Mouse (Mus musculus) liver, embryonic 12.5 days (tissue): ENCODE measurements around the gene Elovl3. TPM values are rescaled to one million over a fixed set of nuclear protein-coding genes. Genes with fewer than 3 reads are reported as not detected.
A peak's percentile ranks its signal among the peaks of the same experiment; 100 is the strongest.
"Not testable (repeated sequence)": the region's sequence is repeated elsewhere in the genome, so short reads cannot be mapped to it uniquely, and the experiment has no call there.

Experiments
- ATAC-seq: fragments of 200-750 bp; cut with Nextera tagmentation; 2 replicates; pipeline ENCODE4 v1.8.0; 2017; ENCODE audit warnings: moderate number of reproducible peaks, mild to moderate bottlenecking, moderate library complexity
- H3K27ac ChIP-seq: fragments of 300-500 bp; sonication (generic); 2 replicates; pipeline ENCODE4 v1.5.1; 2016; ENCODE audit warnings: mild to moderate bottlenecking
- H3K27me3 ChIP-seq: fragments of 300-500 bp; sonication (generic); replicated peaks from 2 replicates; pipeline ENCODE4 v1.6.1; 2016; ENCODE audit warnings: mild to moderate bottlenecking, moderate library complexity
- H3K36me3 ChIP-seq: fragments of 300-500 bp; sonication (generic); 2 replicates; pipeline ENCODE4 v1.6.1; 2016; ENCODE audit warnings: mild to moderate bottlenecking, moderate library complexity
- H3K4me1 ChIP-seq: fragments of 300-500 bp; sonication (generic); 2 replicates; pipeline ENCODE4 v1.6.1; 2016
- H3K4me2 ChIP-seq: fragments of 300-500 bp; sonication (generic); 2 replicates; pipeline ENCODE4 v1.6.1; 2016; ENCODE audit warnings: mild to moderate bottlenecking, moderate library complexity
- H3K4me3 ChIP-seq: fragments of 300-500 bp; sonication (generic); 2 replicates; pipeline ENCODE4 v1.5.1; 2016; ENCODE audit warnings: mild to moderate bottlenecking, moderate library complexity
- H3K9ac ChIP-seq: fragments of 300-500 bp; sonication (generic); 2 replicates; pipeline ENCODE4 v1.6.1; 2016; ENCODE audit warnings: mild to moderate bottlenecking, moderate library complexity
- H3K9me3 ChIP-seq: fragments of 300-500 bp; sonication (generic); replicated peaks from 2 replicates; pipeline ENCODE4 v1.6.1; 2016; ENCODE audit warnings: mild to moderate bottlenecking, moderate library complexity
- WGBS: fragments of 180-500 bp; shearing (Covaris S2); methylation state at CpG from one replicate; pipeline ENCODE4 v1.1.7; 2016; ENCODE audit not compliant: insufficient replicate concordance; 5-methylcytosine and 5-hydroxymethylcytosine counted together
- polyA plus RNA-seq: library from polyadenylated mRNA; unstranded; fragments of >200 nt; fragmentation: Nextera tagmentation; extraction: Ambion mirVana; gene quantifications from 2 replicates; pipeline ENCODE4 v1.2.1, GENCODE M21; 2016

The Elovl3 gene
- polyA plus RNA-seq, 1 experiment from 2014 or later: not detected

GRCm38 (mm10) chr19:46136639-46137580 lies 5.2 kb downstream of the Elovl3 start:
- no peaks in the 10 kb centered on the region for H3K36me3 ChIP-seq
- H3K27ac ChIP-seq: no peak overlapping the region
- H3K4me1 ChIP-seq: peaks cover 38% of the 10 kb centered on the region
- peak overlapping the region; percentile 62 for H3K4me3 ChIP-seq
- peaks cover 100% of the 10 kb centered on the region for H3K27me3 ChIP-seq
- 2% methylated on average over 49 of the region's 49 CpGs for WGBS
- ATAC-seq: peak; percentile 76
- peak overlapping the region; percentile 97 for H3K4me2 ChIP-seq
- H3K9ac ChIP-seq: peak overlapping the region; percentile 47; the same call in 1 of the 2 replicates
- no peaks in the 10 kb centered on the region for H3K9me3 ChIP-seq

- Histone ChIP-seq H3K36me3 (no peaks in the 10 kb centered on the region), H3K27ac (no peak overlapping the region), H3K9me3 (no peaks in the 10 kb centered on the region), H3K9ac (no peak overlapping the region), H3K4me3 (no peak overlapping the region), H3K4me2 (no peak overlapping the region), H3K4me1 (peaks cover 32% of the 10 kb centered on the region), H3K27me3 (peaks cover 100% of the 10 kb centered on the region)
- 52% methylated on average over 2 of the region's 2 CpGs for WGBS
- no peak for ATAC-seq
These were observed 8.6 kb downstream of the Elovl3 start for GRCm38 (mm10) chr19:46140324-46140723.

DNA sequence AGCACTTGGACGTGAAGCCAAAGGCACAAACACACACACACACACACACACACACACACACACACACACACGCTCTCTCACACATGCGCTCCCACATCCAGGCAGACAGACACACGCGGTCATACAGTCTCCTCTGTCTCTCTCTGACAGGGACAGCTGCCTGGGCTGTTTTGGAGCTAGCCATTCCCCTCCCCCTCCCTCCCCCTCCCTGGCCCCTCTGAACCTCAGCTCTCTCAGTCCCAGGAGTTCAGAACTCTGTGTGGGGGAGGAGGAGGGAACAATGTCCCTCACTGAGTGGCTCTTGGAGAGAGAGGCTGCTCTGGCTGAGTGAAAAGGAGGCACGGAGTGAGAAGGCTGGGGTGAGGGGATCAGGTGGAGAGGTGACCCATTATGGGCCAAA lies 9.4 kb downstream of the Elovl3 start:
- no peaks in the 10 kb centered on the region for H3K9me3 ChIP-seq
- H3K27me3 ChIP-seq: peaks cover 100% of the 10 kb centered on the region
- ATAC-seq: no peak
- H3K4me2 ChIP-seq: no peak overlapping the region
- WGBS: 41% methylated on average over 6 of the region's 6 CpGs
- peaks cover 25% of the 10 kb centered on the region for H3K4me1 ChIP-seq
- no peaks in the 10 kb centered on the region for H3K36me3 ChIP-seq
- H3K27ac ChIP-seq: no peak overlapping the region
- H3K9ac ChIP-seq: no peak overlapping the region
- no peak overlapping the region for H3K4me3 ChIP-seq

DNA sequence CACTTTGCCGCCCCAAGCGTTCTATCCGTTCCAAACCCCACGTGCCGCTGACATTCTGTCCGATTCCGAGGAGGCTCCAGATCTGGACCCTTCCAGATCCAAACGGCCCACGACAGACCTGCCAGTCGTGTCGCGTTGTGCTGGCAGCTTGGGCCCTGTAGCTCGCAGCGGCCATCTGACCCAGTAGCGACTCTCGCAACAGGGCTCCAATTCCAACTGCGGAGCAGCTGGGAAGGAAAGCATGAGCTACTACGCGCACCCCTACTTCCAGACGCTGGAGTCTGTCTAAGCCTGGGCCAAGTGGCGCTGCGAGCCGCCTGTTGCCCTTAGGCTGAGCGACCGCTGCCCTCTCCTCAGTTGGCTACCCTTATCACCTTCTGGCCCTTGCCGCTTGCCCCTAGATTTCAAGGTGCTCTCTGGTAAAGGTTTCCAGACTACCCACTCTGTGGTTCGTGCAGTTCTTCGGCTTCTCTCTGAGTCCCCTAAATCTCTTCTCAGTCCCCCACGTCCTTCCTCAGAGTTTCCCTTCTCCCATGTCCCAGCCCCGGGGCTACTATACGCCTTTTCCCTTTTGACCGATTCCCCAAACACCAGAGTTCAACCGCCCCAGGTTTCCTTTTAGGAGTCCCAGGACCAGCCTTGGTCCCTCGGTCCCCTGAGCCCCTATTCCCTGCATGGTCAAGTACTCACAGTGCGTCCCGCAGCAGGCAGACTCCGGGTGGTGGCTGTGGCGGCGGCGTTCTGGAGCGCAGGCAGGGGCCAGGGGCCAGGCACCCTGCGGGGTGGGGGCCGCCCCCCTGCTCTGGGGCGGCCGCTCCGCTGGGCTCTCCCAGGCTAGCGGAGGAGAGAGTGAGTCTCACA lies 16.0 kb downstream of the Elovl3 start, which contains the start of gene Pitx3:
Gene Pitx3, minus strand, starts transcription at position 816 of the 861 bp plus-strand sequence.
- ATAC-seq: no peak
- H3K36me3 ChIP-seq: no peaks in the 10 kb centered on the region
- peak within 1 kb of the TSS; percentile 58 for H3K4me3 ChIP-seq
- H3K4me2 ChIP-seq: peak within 1 kb of the TSS; percentile 89
- H3K4me1 ChIP-seq: peaks cover 26% of the 10 kb centered on the region
- H3K9ac ChIP-seq: peak within 1 kb of the TSS; percentile 47
- peaks cover 84% of the 10 kb centered on the region for H3K27me3 ChIP-seq
- no peak within 1 kb of the TSS for H3K27ac ChIP-seq
- H3K9me3 ChIP-seq: no peaks in the 10 kb centered on the region
- WGBS: 2% methylated on average over 47 of the region's 47 CpGs

GRCm38 (mm10) chr19:46148372-46148760 lies 16.7 kb downstream of the Elovl3 start:
- no peak overlapping the region for H3K27ac ChIP-seq
- ATAC-seq: peak; percentile 62

GRCm38 (mm10) chr19:46149091-46149490 lies 17.4 kb downstream of the Elovl3 start:
- 27% methylated on average over 12 of the region's 12 CpGs for WGBS

More at GRCm38 (mm10) chr19:46148372-46148760, 16.7 kb downstream of the Elovl3 start:
- no peaks in the 10 kb centered on the region for H3K9me3 ChIP-seq
- H3K4me3 ChIP-seq: peak overlapping the region; percentile 58
- H3K9ac ChIP-seq: peak overlapping the region; percentile 47; the same call in 1 of the 2 replicates
- under 1% methylated on average over 27 of the region's 27 CpGs for WGBS
- peaks cover 32% of the 10 kb centered on the region for H3K4me1 ChIP-seq
- H3K4me2 ChIP-seq: peak overlapping the region; percentile 89
- no peaks in the 10 kb centered on the region for H3K36me3 ChIP-seq
- H3K27me3 ChIP-seq: peaks cover 78% of the 10 kb centered on the region

GRCm38 (mm10) chr19:46152127-46152803 lies 20.6 kb downstream of the Elovl3 start, which contains the start of gene Gbf1:
TSS of gene Gbf1 (plus strand) at chr19:46152509.
- WGBS: under 1% methylated on average over 37 of the region's 37 CpGs
- peaks cover 39% of the 10 kb centered on the region for H3K27me3 ChIP-seq
- ATAC-seq: peak; percentile 96
- H3K9me3 ChIP-seq: no peaks in the 10 kb centered on the region
- peak within 1 kb of the TSS; percentile 73 for H3K4me2 ChIP-seq
- peak within 1 kb of the TSS; percentile 82 for H3K4me3 ChIP-seq
- H3K27ac ChIP-seq: peak within 1 kb of the TSS; percentile 64
- H3K4me1 ChIP-seq: peaks cover 44% of the 10 kb centered on the region
- peak within 1 kb of the TSS; percentile 78 for H3K9ac ChIP-seq
- no peaks in the 10 kb centered on the region for H3K36me3 ChIP-seq

More at GRCm38 (mm10) chr19:46149091-46149490, 17.4 kb downstream of the Elovl3 start:
- H3K4me1 ChIP-seq: peaks cover 39% of the 10 kb centered on the region
- no peak overlapping the region for H3K9ac ChIP-seq
- no peaks in the 10 kb centered on the region for H3K9me3 ChIP-seq
- H3K27ac ChIP-seq: no peak overlapping the region
- H3K4me3 ChIP-seq: peak overlapping the region; percentile 58
- H3K27me3 ChIP-seq: peaks cover 70% of the 10 kb centered on the region
- H3K4me2 ChIP-seq: peak overlapping the region; percentile 89
- ATAC-seq: no peak
- H3K36me3 ChIP-seq: no peaks in the 10 kb centered on the region

DNA sequence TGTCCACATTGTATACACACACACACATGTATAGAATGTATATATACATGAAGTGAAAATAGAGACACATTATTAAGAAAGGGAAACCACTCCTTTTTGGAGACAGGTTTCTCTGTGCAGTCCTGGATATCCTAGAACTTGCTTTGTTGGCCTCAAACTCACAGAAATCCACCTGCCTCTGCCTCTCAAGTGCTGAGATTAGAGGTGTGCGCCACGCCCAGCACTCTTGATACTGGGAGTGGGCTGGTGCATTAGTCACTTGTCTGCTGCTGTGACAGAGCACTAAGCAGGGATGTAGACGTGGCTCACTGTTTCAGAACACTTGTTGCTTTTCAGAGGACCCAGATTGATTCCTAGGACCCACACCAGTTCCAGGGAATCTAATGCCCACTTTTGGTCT lies 34.3 kb downstream of the Elovl3 start:
- no peaks in the 10 kb centered on the region for H3K9me3 ChIP-seq
- H3K9ac ChIP-seq: no peak overlapping the region
- ATAC-seq: no peak
- H3K36me3 ChIP-seq: peaks cover 51% of the 10 kb centered on the region
- no peaks in the 10 kb centered on the region for H3K4me1 ChIP-seq
- no peak overlapping the region for H3K4me2 ChIP-seq
- H3K27me3 ChIP-seq: no peaks in the 10 kb centered on the region
- H3K27ac ChIP-seq: no peak overlapping the region
- 72% methylated on average over 3 of the region's 3 CpGs for WGBS
- no peak overlapping the region for H3K4me3 ChIP-seq

GRCm38 (mm10) chr19:46167169-46167568 lies 35.5 kb downstream of the Elovl3 start:
- not testable (repeated sequence) for H3K9me3 ChIP-seq, H3K4me1 ChIP-seq, H3K27ac ChIP-seq, H3K9ac ChIP-seq, H3K27me3 ChIP-seq, ATAC-seq, H3K4me3 ChIP-seq, H3K4me2 ChIP-seq
- WGBS: 91% methylated on average over 1 of the region's 2 CpGs
- peaks cover 62% of the 10 kb centered on the region for H3K36me3 ChIP-seq

- Histone ChIP-seq H3K27ac (no peak overlapping the region), H3K27me3 (no peaks in the 10 kb centered on the region), H3K4me3 (no peak overlapping the region), H3K36me3 (peaks cover 48% of the 10 kb centered on the region), H3K4me2 (no peak overlapping the region), H3K9me3 (no peaks in the 10 kb centered on the region), H3K9ac (no peak overlapping the region), H3K4me1 (no peaks in the 10 kb centered on the region)
- ATAC-seq: no peak
- WGBS: 83% methylated on average over 3 of the region's 3 CpGs
These were observed 37.7 kb downstream of the Elovl3 start for GRCm38 (mm10) chr19:46169396-46169795.

DNA sequence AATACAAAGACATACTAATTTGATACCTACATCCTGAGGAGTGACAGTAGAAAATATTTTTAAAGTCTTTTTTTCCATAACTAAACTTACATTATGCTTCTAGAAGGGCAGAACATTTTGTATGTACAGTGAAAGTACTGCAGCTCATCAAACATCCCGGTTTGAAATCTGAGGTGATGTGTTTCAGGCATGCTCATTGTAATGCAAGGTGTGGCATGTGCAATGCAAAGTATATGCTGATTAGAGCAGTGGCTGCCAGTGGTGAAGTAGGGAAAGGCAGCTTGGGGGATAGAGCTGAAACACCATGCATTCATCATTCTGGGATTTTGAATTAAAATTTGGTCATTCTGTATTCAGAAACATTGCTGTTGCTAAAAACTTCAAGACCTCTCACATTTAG lies 38.2 kb downstream of the Elovl3 start:
- Histone ChIP-seq H3K4me3 (no peak overlapping the region), H3K27me3 (no peaks in the 10 kb centered on the region), H3K4me2 (no peak overlapping the region), H3K4me1 (no peaks in the 10 kb centered on the region), H3K9me3 (no peaks in the 10 kb centered on the region), H3K36me3 (peaks cover 43% of the 10 kb centered on the region), H3K9ac (no peak overlapping the region), H3K27ac (no peak overlapping the region)
- no peak for ATAC-seq
- WGBS: 63% methylated on average over 1 of the region's 1 CpGs
